Mouse (Mus musculus): Measurements from ENCODE around the gene Tspan9.

- TF ChIP-seq CTCF (IDR thresholded peaks at IDR 0.05; ENCODE audit: low read depth) = no peak
- TF ChIP-seq EP300 (IDR thresholded peaks at IDR 0.05; ENCODE audit: low read depth) = no peak
These were observed 12.7 kb downstream of the Tspan9 start for GRCm38 (mm10) chr6:128130686-128131085.
